Mouse (Mus musculus) regulatory T cell (primary cell): ENCODE measurements around the gene Lilra6.
"Not testable (repeated sequence)": the region's sequence is repeated elsewhere in the genome, so short reads cannot be mapped to it uniquely, and the experiment has no call there.

Experiments used
- in situ Hi-C: fragments of 300-600 bp; cut with MboI, MseI; formaldehyde crosslinking; loops from one replicate; pipeline ENCODE4 v1.15.1; 2025; ENCODE audit warnings: high pct_unique_total_duplicates

Lilra6 gene

GRCm38 (mm10) chr7:3915387-3915786, at the start of gene Lilra6:
TSS of gene Lilra6 (minus strand) at chr7:3915503.
- in situ Hi-C loops, result not testable (repeated sequence)

GRCm38 (mm10) chr7:3962017-3962416, 46.7 kb upstream of the Lilra6 start:
- in situ Hi-C loops, result no loop called here

- in situ Hi-C loops, result no loop called here
Measured at GRCm38 (mm10) chr7:3957387-3957786, 42.1 kb upstream of the Lilra6 start.

- in situ Hi-C loops, result no loop called here
Measured at GRCm38 (mm10) chr7:3949159-3949558, 33.9 kb upstream of the Lilra6 start.

- in situ Hi-C loops, result no loop called here
Measured at GRCm38 (mm10) chr7:3948223-3948622, 32.9 kb upstream of the Lilra6 start.

- in situ Hi-C loops, result no loop called here
Measured at GRCm38 (mm10) chr7:3946117-3946516, 30.8 kb upstream of the Lilra6 start.

GRCm38 (mm10) chr7:3940915-3941314, 25.6 kb upstream of the Lilra6 start:
- in situ Hi-C loops, result no loop called here

GRCm38 (mm10) chr7:3939866-3940525, 24.7 kb upstream of the Lilra6 start:
- in situ Hi-C loops, result no loop called here

- in situ Hi-C loops, result not testable (repeated sequence)
Measured at GRCm38 (mm10) chr7:3935473-3935872, 20.2 kb upstream of the Lilra6 start.

- in situ Hi-C loops, result loop anchor here (10.0 kb wide), 1 partner anchor 119 kb away; no protein-coding TSS in a partner anchor
Measured at GRCm38 (mm10) chr7:3903704-3904103, 11.6 kb downstream of the Lilra6 start.

GRCm38 (mm10) chr7:3898036-3898590, 17.2 kb downstream of the Lilra6 start, which contains the start of gene Gm14548:
TSS of gene Gm14548 (minus strand) at chr7:3898120.
- in situ Hi-C loops, result loop anchor here (10.0 kb wide), 1 partner anchor 183 kb away; no protein-coding TSS in a partner anchor

GRCm38 (mm10) chr7:3875032-3875431, 40.3 kb downstream of the Lilra6 start:
- in situ Hi-C loops, result not testable (repeated sequence)
